Mouse (Mus musculus): ENCODE measurements around the gene Cntfr. TPM values are rescaled to one million over a fixed set of nuclear protein-coding genes. Genes with fewer than 3 reads are reported as not detected.

Gene Cntfr
- polyA plus RNA-seq, 1 experiment = 3.0 TPM

GRCm38 (mm10) chr4:41648627-41649026 lies 48.3 kb downstream of the Cntfr start:
- Histone ChIP-seq H3K36me3 (ENCODE audit: control insufficient read depth, insufficient read depth, low read length) (no peaks in the 10 kb centered on the region), H3K4me1 (replicated peaks; ENCODE audit: control insufficient read depth, insufficient read depth, low read length) (no peaks in the 10 kb centered on the region), H3K4me3 (ENCODE audit: control insufficient read depth, insufficient read depth, low read length) (no peak overlapping the region), H3K27ac (ENCODE audit: control insufficient read depth, insufficient read depth, low read length) (no peak overlapping the region), H3K27me3 (ENCODE audit: control insufficient read depth, insufficient read depth, low read length) (no peaks in the 10 kb centered on the region)
- 87% methylated on average over 7 of the region's 7 CpGs for WGBS
- TF ChIP-seq POLR2A (IDR thresholded peaks at IDR 0.05; ENCODE audit: control insufficient read depth, extremely low read depth, insufficient read depth, low read length, poor library complexity) = no peak
- TF ChIP-seq CTCF (IDR thresholded peaks at IDR 0.05; ENCODE audit: borderline replicate concordance, control insufficient read depth, extremely low read depth, insufficient read depth, low read length, poor library complexity) = no peak
- no peak for DNase-seq

- no peak for DNase-seq
- no peak overlapping the region for H3K27ac ChIP-seq (ENCODE audit: control insufficient read depth, insufficient read depth, low read length)
- H3K27me3 ChIP-seq (ENCODE audit: control insufficient read depth, insufficient read depth, low read length) = no peaks in the 10 kb centered on the region
- H3K4me3 ChIP-seq (ENCODE audit: control insufficient read depth, insufficient read depth, low read length) = no peak overlapping the region
- no peaks in the 10 kb centered on the region for H3K36me3 ChIP-seq (ENCODE audit: control insufficient read depth, insufficient read depth, low read length)
- no peaks in the 10 kb centered on the region for H3K4me1 ChIP-seq (replicated peaks; ENCODE audit: control insufficient read depth, insufficient read depth, low read length)
- 85% methylated on average over 4 of the region's 4 CpGs for WGBS
- TF ChIP-seq CTCF (IDR thresholded peaks at IDR 0.05; ENCODE audit: borderline replicate concordance, control insufficient read depth, extremely low read depth, insufficient read depth, low read length, poor library complexity) = no peak
- TF ChIP-seq POLR2A (IDR thresholded peaks at IDR 0.05; ENCODE audit: control insufficient read depth, extremely low read depth, insufficient read depth, low read length, poor library complexity) = no peak
These were observed 48.7 kb downstream of the Cntfr start for GRCm38 (mm10) chr4:41648157-41648556.

- no peak overlapping the region for H3K4me3 ChIP-seq (ENCODE audit: control insufficient read depth, insufficient read depth, low read length)
- H3K4me1 ChIP-seq (replicated peaks; ENCODE audit: control insufficient read depth, insufficient read depth, low read length) = no peaks in the 10 kb centered on the region
- H3K27ac ChIP-seq (ENCODE audit: control insufficient read depth, insufficient read depth, low read length) = no peak overlapping the region
- no peak for DNase-seq
- WGBS = 10% methylated on average over 5 of the region's 5 CpGs
- no peaks in the 10 kb centered on the region for H3K36me3 ChIP-seq (ENCODE audit: control insufficient read depth, insufficient read depth, low read length)
- H3K27me3 ChIP-seq (ENCODE audit: control insufficient read depth, insufficient read depth, low read length) = no peaks in the 10 kb centered on the region
- no peak for TF ChIP-seq POLR2A (IDR thresholded peaks at IDR 0.05; ENCODE audit: control insufficient read depth, extremely low read depth, insufficient read depth, low read length, poor library complexity)
- TF ChIP-seq CTCF (IDR thresholded peaks at IDR 0.05; ENCODE audit: borderline replicate concordance, control insufficient read depth, extremely low read depth, insufficient read depth, low read length, poor library complexity) = no peak
These were observed 51.4 kb downstream of the Cntfr start for GRCm38 (mm10) chr4:41645488-41645887.

- H3K4me3 ChIP-seq (ENCODE audit: control insufficient read depth, insufficient read depth, low read length) = no peak overlapping the region
- no peak overlapping the region for H3K27ac ChIP-seq (ENCODE audit: control insufficient read depth, insufficient read depth, low read length)
- whole genome bisulfite sequencing = 84% methylated on average over 6 of the region's 6 CpGs
- H3K27me3 ChIP-seq (ENCODE audit: control insufficient read depth, insufficient read depth, low read length) = peaks cover 6% of the 10 kb centered on the region; the same call in 1 of the 2 replicates
- no peaks in the 10 kb centered on the region for H3K36me3 ChIP-seq (ENCODE audit: control insufficient read depth, insufficient read depth, low read length)
- H3K4me1 ChIP-seq (replicated peaks; ENCODE audit: control insufficient read depth, insufficient read depth, low read length) = peaks cover 8% of the 10 kb centered on the region
- no peak for TF ChIP-seq CTCF (IDR thresholded peaks at IDR 0.05; ENCODE audit: borderline replicate concordance, control insufficient read depth, extremely low read depth, insufficient read depth, low read length, poor library complexity)
- no peak for TF ChIP-seq POLR2A (IDR thresholded peaks at IDR 0.05; ENCODE audit: control insufficient read depth, extremely low read depth, insufficient read depth, low read length, poor library complexity)
- no peak for DNase-seq
These were observed 55.6 kb downstream of the Cntfr start for GRCm38 (mm10) chr4:41641199-41641822.

GRCm38 (mm10) chr4:41639913-41640507 lies 56.9 kb downstream of the Cntfr start, which contains the start of gene Enho:
TSS of gene Enho (minus strand) at chr4:41640324.
- no peak within 1 kb of the TSS for H3K27ac ChIP-seq (ENCODE audit: control insufficient read depth, insufficient read depth, low read length)
- H3K36me3 ChIP-seq (ENCODE audit: control insufficient read depth, insufficient read depth, low read length) = no peaks in the 10 kb centered on the region
- peaks cover 6% of the 10 kb centered on the region; the same call in 1 of the 2 replicates for H3K27me3 ChIP-seq (ENCODE audit: control insufficient read depth, insufficient read depth, low read length)
- H3K4me1 ChIP-seq (replicated peaks; ENCODE audit: control insufficient read depth, insufficient read depth, low read length) = peaks cover 8% of the 10 kb centered on the region
- H3K4me3 ChIP-seq (ENCODE audit: control insufficient read depth, insufficient read depth, low read length) = peak within 1 kb of the TSS; percentile 18; the same call in 1 of the 2 replicates
- TF ChIP-seq CTCF (IDR thresholded peaks at IDR 0.05; ENCODE audit: borderline replicate concordance, control insufficient read depth, extremely low read depth, insufficient read depth, low read length, poor library complexity) = no peak
- TF ChIP-seq POLR2A (IDR thresholded peaks at IDR 0.05; ENCODE audit: control insufficient read depth, extremely low read depth, insufficient read depth, low read length, poor library complexity) = no peak
- under 1% methylated on average over 73 of the region's 74 CpGs for WGBS
- peak; percentile 89 for DNase-seq

- DNase-seq = no peak
These were observed 57.6 kb downstream of the Cntfr start for GRCm38 (mm10) chr4:41639214-41639841.

More at GRCm38 (mm10) chr4:41639214-41639841, 57.6 kb downstream of the Cntfr start:
- no peak overlapping the region for H3K27ac ChIP-seq (ENCODE audit: control insufficient read depth, insufficient read depth, low read length)
- H3K27me3 ChIP-seq (ENCODE audit: control insufficient read depth, insufficient read depth, low read length) = peaks cover 6% of the 10 kb centered on the region; the same call in 1 of the 2 replicates
- H3K4me1 ChIP-seq (replicated peaks; ENCODE audit: control insufficient read depth, insufficient read depth, low read length) = peaks cover 8% of the 10 kb centered on the region
- WGBS = 28% methylated on average over 10 of the region's 10 CpGs
- no peaks in the 10 kb centered on the region for H3K36me3 ChIP-seq (ENCODE audit: control insufficient read depth, insufficient read depth, low read length)
- no peak for TF ChIP-seq CTCF (IDR thresholded peaks at IDR 0.05; ENCODE audit: borderline replicate concordance, control insufficient read depth, extremely low read depth, insufficient read depth, low read length, poor library complexity)
- TF ChIP-seq POLR2A (IDR thresholded peaks at IDR 0.05; ENCODE audit: control insufficient read depth, extremely low read depth, insufficient read depth, low read length, poor library complexity) = no peak
- H3K4me3 ChIP-seq (ENCODE audit: control insufficient read depth, insufficient read depth, low read length) = peak overlapping the region; percentile 18; the same call in 1 of the 2 replicates

Data from thymus, adult 2 months (tissue).